Mouse (Mus musculus): ENCODE data around the gene St3gal3.

St3gal3 gene

GRCm38 (mm10) chr4:118141511-118141910 lies 6.8 kb upstream of the St3gal3 start:
- DNase-seq (ENCODE audit: low spot score), result no peak

- peak; percentile 71 for DNase-seq (ENCODE audit: low spot score)
These were observed 4.2 kb upstream of the St3gal3 start for GRCm38 (mm10) chr4:118138891-118139290.

GRCm38 (mm10) chr4:118137857-118138256 lies 3.1 kb upstream of the St3gal3 start:
- DNase-seq (ENCODE audit: low spot score), result no peak

- no peak for DNase-seq (ENCODE audit: low spot score)
These were observed 2.6 kb upstream of the St3gal3 start for GRCm38 (mm10) chr4:118137311-118137710.

GRCm38 (mm10) chr4:118135414-118135813 lies 700 bp upstream of the St3gal3 start:
- DNase-seq (ENCODE audit: low spot score), result no peak

- no peak for DNase-seq (ENCODE audit: low spot score)
These were observed 3.4 kb downstream of the St3gal3 start for GRCm38 (mm10) chr4:118131329-118131728.

GRCm38 (mm10) chr4:118123030-118123704 lies 11.5 kb downstream of the St3gal3 start:
- DNase-seq (ENCODE audit: low spot score), result no peak

GRCm38 (mm10) chr4:118122078-118122477 lies 12.6 kb downstream of the St3gal3 start:
- no peak for DNase-seq (ENCODE audit: low spot score)

GRCm38 (mm10) chr4:118117565-118117964 lies 17.1 kb downstream of the St3gal3 start:
- DNase-seq (ENCODE audit: low spot score), result no peak

GRCm38 (mm10) chr4:118116098-118116497 lies 18.6 kb downstream of the St3gal3 start:
- DNase-seq (ENCODE audit: low spot score), result no peak

GRCm38 (mm10) chr4:118115132-118115531 lies 19.6 kb downstream of the St3gal3 start:
- no peak for DNase-seq (ENCODE audit: low spot score)

- no peak for DNase-seq (ENCODE audit: low spot score)
These were observed 22.1 kb downstream of the St3gal3 start for GRCm38 (mm10) chr4:118112601-118113000.

- DNase-seq (ENCODE audit: low spot score), result no peak
These were observed 25.1 kb downstream of the St3gal3 start for GRCm38 (mm10) chr4:118109649-118110048.

- peak; percentile 57 for DNase-seq (ENCODE audit: low spot score)
These were observed 25.9 kb downstream of the St3gal3 start for GRCm38 (mm10) chr4:118108779-118109178.

- DNase-seq (ENCODE audit: low spot score), result no peak
These were observed 29.3 kb downstream of the St3gal3 start for GRCm38 (mm10) chr4:118105256-118106053.

GRCm38 (mm10) chr4:118103280-118103830 lies 31.4 kb downstream of the St3gal3 start:
- no peak for DNase-seq (ENCODE audit: low spot score)

GRCm38 (mm10) chr4:118101497-118101896 lies 33.2 kb downstream of the St3gal3 start:
- DNase-seq (ENCODE audit: low spot score), result no peak

- no peak for DNase-seq (ENCODE audit: low spot score)
These were observed 34.9 kb downstream of the St3gal3 start for GRCm38 (mm10) chr4:118099637-118100364.

- no peak for DNase-seq (ENCODE audit: low spot score)
These were observed 36.1 kb downstream of the St3gal3 start for GRCm38 (mm10) chr4:118098571-118098970.

- DNase-seq (ENCODE audit: low spot score), result no peak
These were observed 38.6 kb downstream of the St3gal3 start for GRCm38 (mm10) chr4:118096069-118096468.

GRCm38 (mm10) chr4:118092784-118093457 lies 41.8 kb downstream of the St3gal3 start:
- DNase-seq (ENCODE audit: low spot score), result no peak

- no peak for DNase-seq (ENCODE audit: low spot score)
These were observed 44.3 kb downstream of the St3gal3 start for GRCm38 (mm10) chr4:118090449-118090848.
